Mouse (Mus musculus) layer of hippocampus, adult 8-10 months (tissue): Measurements from ENCODE around the gene Cldn7. TPM values are rescaled to one million over a fixed set of nuclear protein-coding genes. Genes with fewer than 3 reads are reported as not detected.
"Not testable (repeated sequence)": the region's sequence is repeated elsewhere in the genome, so short reads cannot be mapped to it uniquely, and the experiment has no call there.

ENCODE experiments used
- DNase-seq, 2 experiments: peaks; one replicate each; pipeline ENCODE4 v3.0.0; 2022; ENCODE audit warnings: low spot score in 2 of 2
- total RNA-seq, 4 experiments: library from RNA; stranded (reverse); gene quantifications; 2 replicates each; pipeline ENCODE4 v1.2.4; 2022

Gene Cldn7
- total RNA-seq, result not detected

DNA sequence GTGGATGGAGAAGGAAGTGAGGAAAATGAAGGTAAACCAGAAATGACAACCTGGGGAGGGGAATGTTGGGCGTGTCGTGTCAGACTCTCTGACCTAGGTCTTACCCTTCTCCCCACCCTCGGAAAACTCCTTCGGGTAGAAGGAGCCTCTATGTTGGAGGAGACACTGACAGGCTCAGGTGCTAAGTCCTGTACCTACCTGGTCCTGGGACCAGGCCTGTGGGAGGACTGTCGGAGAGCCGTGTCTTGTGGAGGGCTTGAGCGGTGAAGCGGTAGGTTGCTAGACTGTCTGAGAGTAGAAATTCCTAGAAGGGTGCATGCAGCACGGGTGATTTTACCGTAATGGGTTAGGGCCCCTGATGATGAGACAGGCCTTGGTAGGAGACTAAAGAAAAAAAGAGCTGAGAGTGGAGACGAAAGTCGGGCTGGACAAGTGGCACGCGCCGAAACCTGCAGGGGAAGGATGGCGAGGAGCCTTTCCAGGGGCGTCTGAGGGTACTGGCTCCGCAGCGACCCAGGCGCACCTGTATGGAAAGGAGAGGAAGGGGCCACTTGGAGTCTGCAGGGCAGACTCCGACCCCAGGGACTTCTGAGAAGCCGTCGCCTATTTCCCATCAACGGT is at the start of gene Cldn7:
Gene Cldn7, plus strand, starts transcription at position 130 of the 621 bp plus-strand sequence.
- DNase-seq, result no peak

- no peak for DNase-seq
Observed at GRCm38 (mm10) chr11:69914917-69915430, 49.6 kb upstream of the Cldn7 start.

DNA sequence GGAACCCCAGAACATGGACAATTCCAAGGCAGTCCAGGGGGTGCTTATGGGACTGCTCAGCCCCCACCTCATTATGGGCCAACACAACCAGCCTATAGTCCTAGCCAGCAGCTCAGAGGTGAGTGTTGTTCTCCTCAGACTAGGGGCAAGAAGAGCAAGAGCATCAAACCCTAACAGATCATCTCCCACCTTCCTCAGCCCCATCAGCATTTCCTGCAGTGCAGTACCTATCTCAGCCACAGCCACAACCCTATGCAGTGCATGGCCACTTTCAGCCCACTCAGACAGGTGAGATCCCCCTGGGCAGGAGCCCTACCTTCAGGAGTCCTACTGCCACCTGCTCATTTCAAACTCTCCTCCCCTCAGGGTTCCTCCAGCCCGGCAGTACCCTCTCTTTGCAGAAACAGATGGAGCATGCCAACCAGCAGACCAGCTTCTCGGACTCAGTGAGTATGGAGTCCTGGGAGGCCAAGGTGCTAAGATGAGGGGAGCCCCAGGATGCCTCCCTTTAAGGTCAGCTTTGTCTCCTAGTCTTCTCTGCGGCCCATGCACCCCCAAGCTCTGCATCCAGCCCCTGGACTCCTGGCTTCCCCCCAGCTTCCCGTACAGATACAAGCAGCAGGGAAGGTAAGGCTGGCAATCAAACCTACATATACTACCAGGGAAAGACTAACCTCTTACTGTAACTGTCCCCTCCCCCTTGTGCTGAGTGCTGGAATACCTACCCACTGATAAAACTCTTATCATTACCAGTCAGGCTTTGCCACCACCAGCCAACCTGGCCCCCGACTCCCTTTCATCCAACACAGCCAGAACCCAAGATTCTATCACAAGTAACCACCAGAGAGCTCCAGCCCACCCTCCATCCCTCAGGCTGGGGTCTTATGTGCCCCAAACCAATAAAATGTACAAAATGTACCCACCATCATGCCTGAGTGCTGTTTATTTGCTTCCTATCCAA is 48.6 kb upstream of the Cldn7 start:
- DNase-seq, result no peak

DNA sequence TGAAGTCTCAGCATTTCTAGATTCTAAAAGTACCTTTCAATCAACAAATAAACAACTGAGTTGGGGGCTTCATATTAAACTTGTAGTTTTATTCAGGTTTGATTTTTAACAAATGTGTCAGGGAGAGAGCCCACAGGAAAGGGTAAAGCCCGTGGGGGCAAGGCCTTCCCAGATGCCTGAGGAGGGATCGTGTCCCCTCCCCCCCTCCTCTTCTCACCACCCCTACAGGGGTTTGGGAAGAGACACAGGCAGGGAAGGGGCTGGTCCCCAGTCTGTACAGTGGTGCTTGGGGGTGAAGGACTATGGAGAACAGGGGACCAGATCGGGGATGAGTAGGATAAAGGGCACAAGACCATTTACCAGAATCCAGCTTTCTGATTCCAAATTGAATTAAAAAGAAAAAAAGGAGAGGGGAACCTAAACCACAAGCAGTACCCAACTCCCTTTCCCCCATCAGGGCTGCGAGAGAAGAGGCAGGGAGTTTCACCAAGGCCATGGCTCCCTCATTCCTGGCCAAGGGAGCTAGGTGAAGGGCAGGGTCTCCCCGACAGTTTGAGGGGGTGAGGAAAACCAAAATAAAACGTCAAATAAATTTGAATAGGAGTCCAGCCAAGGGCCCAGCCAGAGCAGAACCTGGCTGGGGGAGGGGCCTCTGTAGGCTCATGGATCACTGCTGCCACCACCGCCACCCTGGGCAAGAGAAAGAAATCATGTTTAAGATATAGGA is 47.8 kb upstream of the Cldn7 start:
- DNase-seq, result not testable (repeated sequence)

- DNase-seq, result no peak
Observed at GRCm38 (mm10) chr11:69917379-69917948, 47.1 kb upstream of the Cldn7 start.

GRCm38 (mm10) chr11:69918118-69918517 is 46.5 kb upstream of the Cldn7 start:
- DNase-seq, result no peak

- DNase-seq, result no peak
Observed at GRCm38 (mm10) chr11:69919053-69919452, 45.5 kb upstream of the Cldn7 start.

DNA sequence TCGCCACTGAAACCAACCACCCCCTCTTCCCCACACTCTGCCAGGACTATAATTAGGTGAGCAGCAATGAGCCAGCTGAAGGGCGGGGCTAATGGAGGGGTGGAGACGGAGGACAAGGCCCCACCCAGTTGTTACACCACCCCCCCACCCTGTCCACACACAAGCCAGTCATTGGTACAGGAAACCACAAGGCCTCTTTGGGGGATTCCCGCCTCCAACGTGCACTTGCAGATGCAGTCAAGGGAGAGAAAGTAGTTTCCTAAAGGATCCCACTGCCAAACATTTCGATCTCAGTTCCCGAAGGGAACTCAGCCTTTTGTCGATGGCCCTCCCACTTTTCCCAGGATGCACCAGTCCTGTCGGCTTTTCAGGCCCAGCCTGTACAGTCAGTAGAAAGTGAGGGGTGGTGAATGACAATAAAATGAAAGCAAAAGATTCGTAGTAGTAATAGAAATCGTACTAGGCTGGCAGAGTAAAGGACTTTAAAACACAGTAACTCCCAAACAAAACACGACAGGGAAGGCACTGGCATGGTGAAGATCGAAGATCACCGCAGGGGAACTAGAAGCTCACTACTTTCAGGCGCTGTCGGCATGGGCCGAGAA is 44.8 kb upstream of the Cldn7 start:
- no peak for DNase-seq

- peak in 1 of 2 experiments; percentile 32 for DNase-seq
Observed at GRCm38 (mm10) chr11:69920266-69921031, 44.1 kb upstream of the Cldn7 start.

DNA sequence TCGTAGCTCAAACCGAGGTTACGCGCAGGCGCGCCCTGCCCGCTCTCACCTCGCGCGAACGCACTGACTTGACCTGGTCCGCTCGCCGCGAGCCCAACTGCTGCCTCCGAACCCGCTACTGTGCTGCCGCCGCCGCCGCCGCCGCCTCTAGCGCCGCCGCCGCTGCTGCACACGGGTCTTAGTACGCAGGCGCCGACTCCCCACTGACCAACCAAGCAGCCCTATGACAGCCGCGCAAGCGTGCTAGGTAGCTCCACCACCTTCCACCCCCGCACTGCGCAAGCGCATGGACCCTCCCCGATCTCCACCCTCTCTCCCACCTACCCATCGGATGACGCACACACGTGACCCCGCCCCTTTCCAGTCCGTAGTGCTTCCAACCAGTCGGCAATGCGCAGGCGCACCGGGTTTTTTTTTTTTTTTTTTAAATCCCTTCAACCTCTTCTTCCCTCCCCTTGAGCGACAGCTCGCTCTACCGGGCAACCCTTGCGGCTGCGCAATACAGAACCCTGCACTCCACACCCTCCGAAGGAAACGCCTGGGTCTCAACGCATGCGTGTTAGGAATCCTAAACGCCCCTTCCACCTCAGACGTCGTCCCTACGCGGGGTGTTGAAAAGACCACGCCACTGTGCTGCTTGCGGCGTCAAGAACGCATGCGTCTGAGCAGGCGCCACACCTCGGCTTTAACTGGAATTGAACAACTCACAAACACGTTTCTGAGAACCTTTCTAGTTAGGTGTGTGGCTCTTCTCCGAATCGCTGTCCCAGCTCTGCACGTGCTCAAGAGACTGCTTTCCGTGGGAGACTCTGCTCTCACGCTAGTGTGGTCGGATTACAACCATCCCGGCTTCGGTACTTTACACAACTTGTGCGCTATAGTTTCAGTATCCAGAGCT is 43.2 kb upstream of the Cldn7 start, which contains the start of gene Eif5a:
Gene Eif5a, minus strand, starts transcription at position 845 of the 898 bp plus-strand sequence.
- DNase-seq, result peak; percentile 100

DNA sequence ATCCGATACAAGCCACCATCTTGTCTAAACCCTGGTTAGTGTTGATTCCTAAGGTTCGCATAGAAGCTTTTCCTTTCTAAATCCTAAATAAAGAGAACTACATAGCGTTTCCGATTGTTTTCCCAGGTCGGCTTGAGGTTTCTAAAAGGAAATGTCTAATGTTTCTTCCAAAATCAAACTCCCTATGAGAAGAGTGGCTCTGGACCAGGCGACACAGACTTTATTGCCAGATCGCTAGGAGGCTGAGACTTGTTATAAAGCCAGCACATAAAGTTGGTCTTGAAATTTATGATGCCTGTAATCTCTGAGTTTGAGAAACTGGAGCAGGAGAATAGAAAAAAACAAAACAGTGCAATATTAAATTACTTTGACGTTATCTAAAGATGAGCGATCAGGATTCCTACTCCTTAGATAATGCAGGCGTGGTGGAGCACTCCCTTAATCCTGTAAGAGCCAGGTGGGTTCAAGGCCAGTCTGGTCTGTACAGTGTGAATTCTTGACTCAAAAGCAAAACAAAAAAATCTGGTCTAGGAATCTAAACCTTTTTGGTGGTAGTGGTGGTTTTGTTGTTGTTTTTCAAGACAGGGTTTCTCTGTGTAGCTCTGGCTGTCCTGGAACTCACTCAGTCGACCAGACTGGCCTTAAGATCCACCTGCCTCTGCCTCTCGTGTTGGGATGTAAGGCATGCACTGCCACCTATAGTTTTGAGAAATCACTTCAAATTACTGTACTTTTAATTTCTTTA is 42.4 kb upstream of the Cldn7 start:
- DNase-seq, result no peak

DNA sequence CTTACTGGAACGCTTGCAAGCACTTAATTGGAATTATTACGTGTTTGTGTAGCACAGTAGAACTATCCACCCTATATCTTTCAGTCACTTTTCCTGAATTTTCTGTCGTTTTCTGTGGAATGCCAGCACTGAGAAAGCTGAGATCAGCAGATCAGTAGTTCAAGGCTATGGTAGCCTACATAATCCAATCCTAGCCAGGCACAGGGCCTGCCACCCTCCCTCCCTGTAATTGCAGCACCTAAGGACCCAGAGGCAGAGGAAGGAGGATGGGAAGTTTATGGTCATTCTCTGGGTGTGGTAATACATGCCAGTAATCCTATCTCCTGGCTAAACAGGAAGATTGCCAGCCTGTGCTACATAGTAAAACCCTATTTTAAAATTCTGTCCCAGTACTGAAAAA is 41.8 kb upstream of the Cldn7 start:
- DNase-seq, result no peak

DNA sequence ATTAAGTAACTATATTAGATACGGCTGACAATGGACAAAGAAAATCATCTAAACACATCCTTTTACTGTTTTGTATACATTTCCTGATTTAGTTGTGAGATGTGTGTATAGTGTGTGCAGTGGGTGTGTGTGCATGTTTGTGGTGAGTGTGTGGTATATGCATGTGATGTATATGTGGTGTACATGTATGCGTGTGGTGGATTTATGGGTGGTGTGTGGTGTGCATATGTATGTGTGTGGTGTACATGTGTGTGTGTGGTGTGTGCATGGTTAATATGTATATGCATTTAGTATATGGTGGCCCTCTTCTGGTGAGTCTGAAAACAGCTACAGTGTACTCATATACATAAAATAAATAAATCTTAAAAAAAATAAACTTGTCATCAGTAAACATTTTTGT is 37.1 kb upstream of the Cldn7 start:
- DNase-seq, result no peak

DNA sequence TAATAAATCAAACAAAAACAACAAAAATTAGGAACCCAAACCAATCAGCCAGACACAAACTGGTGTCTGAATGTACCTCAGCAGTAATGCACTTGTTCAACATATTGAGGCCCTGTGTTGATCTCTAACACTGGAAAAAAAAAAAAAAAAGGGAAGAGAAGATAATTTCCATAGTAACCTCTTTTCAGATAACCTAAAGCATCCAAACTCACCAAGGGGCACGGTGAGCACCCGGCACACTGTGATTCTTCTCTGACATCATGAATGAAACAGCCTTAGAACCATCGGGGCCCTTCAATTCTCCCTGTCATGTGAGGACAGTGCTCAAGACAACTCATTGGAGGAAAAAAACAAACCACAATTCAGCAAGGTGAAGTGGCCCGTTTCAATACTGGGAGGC is 34.9 kb upstream of the Cldn7 start:
- DNase-seq, result no peak

GRCm38 (mm10) chr11:69930176-69930575 is 34.4 kb upstream of the Cldn7 start:
- not testable (repeated sequence) for DNase-seq

DNA sequence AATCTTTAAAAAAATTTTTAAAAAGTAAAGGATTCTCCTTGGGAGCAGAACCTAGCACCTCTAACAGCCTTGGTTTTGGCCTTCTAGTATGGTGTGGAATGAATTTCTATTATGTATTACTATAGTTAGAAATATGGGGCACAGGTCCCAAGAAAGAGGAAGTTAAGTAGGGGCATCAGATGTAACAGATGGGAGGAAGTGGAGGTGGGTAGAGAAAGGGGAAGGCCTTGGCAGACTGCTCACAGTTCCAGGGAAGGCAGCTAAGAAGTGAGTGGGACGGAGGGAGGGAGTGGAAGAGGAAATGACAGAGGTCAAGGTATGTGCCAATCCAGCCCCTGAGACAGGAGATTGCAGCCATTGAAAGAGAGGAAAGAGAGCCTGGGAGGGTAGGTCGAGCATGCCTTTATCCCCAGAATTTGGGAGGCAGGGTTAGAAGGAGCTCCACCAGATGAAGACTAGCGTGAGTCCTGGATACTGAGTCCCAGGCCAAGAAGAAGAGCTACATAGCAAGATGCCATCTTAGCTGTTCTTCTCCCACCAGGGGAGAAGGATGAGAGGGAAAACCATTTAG is 33.5 kb upstream of the Cldn7 start:
- DNase-seq, result no peak

DNA sequence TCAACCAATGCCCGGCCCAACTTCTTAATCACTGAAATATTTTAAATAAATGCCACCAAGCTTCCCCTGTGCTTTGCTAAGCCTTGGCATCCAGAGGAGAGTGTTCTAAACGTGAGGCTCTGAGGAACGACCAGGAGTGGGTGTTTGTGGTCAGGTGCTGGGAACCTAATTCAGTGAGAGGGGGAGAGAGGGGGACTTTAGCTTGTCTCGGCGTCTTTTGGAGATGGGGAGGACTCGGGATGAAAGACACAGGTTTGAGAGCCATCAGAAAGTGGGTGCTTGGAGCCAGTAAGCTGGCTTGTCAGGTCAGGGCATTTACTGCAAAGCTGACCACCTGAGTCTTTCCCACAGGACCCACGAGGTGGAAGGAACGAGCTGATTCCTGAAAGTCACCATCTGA is 32.8 kb upstream of the Cldn7 start:
- DNase-seq, result no peak

GRCm38 (mm10) chr11:69932254-69932653 is 32.3 kb upstream of the Cldn7 start:
- no peak for DNase-seq
